Mouse (Mus musculus) limb, embryonic 11.5 days (tissue): Measurements from ENCODE around the gene Hnrnpc. TPM values are rescaled to one million over a fixed set of nuclear protein-coding genes. Genes with fewer than 3 reads are reported as not detected.

Experiments used
- ATAC-seq: fragments of 200-750 bp; cut with Nextera tagmentation; 2 replicates; pipeline ENCODE4 v1.8.0; 2017; ENCODE audit warnings: low read depth; ENCODE audit not compliant: insufficient number of reproducible peaks, low FRiP score, low TSS enrichment
- DNase-seq: peaks from one replicate; pipeline ENCODE4 v3.0.0-alpha.2; 2015; ENCODE audit warnings: low spot score
- H3K27ac ChIP-seq: fragments of 300-500 bp; sonication (generic); replicated peaks from 2 replicates; pipeline ENCODE4 v1.5.1; 2014; ENCODE audit warnings: low read depth, mild to moderate bottlenecking, low read length
- H3K27me3 ChIP-seq: fragments of 300-500 bp; sonication (generic); 2 replicates; pipeline ENCODE4 v1.6.1; 2014; ENCODE audit warnings: mild to moderate bottlenecking, low read length, mixed read lengths; ENCODE audit not compliant: control insufficient read depth, insufficient read depth
- H3K36me3 ChIP-seq: fragments of 300-500 bp; sonication (generic); 2 replicates; pipeline ENCODE4 v1.6.1; 2014; ENCODE audit warnings: mild to moderate bottlenecking, low read length, moderate library complexity, mixed read lengths; ENCODE audit not compliant: control insufficient read depth, insufficient read depth
- H3K4me1 ChIP-seq: fragments of 300-500 bp; sonication (generic); 2 replicates; pipeline ENCODE4 v1.6.1; 2014; ENCODE audit warnings: low read length, mixed read lengths; ENCODE audit not compliant: control insufficient read depth, insufficient read depth
- H3K4me2 ChIP-seq: fragments of 300-500 bp; sonication (generic); 2 replicates; pipeline ENCODE4 v1.6.1; 2014; ENCODE audit warnings: low read depth, mild to moderate bottlenecking, moderate library complexity; ENCODE audit not compliant: severe bottlenecking
- H3K4me3 ChIP-seq: fragments of 300-500 bp; sonication (generic); 2 replicates; pipeline ENCODE4 v1.5.1; 2014; ENCODE audit warnings: low read depth, low read length
- H3K9ac ChIP-seq: fragments of 300-500 bp; sonication (generic); 2 replicates; pipeline ENCODE4 v1.6.1; 2014; ENCODE audit warnings: mild to moderate bottlenecking, low read length
- H3K9me3 ChIP-seq: fragments of 300-500 bp; sonication (generic); 2 replicates; pipeline ENCODE4 v1.6.1; 2016; ENCODE audit warnings: low read length; ENCODE audit not compliant: control insufficient read depth
- WGBS: fragments of 180-500 bp; shearing (Covaris S2); extraction: QIAGEN DNeasy Blood & Tissue Kit; methylation state at CpG from one replicate; pipeline ENCODE4 v1.1.7; 2014; 5-methylcytosine and 5-hydroxymethylcytosine counted together
- polyA plus RNA-seq: library from polyadenylated mRNA; unstranded; fragments of >200 nt; fragmentation: Nextera tagmentation; extraction: Ambion mirVana; gene quantifications from 2 replicates; pipeline ENCODE4 v1.2.1, GENCODE M21; 2014

The Hnrnpc gene
- polyA plus RNA-seq, 1 experiment from 2014 or later = 989 TPM

DNA sequence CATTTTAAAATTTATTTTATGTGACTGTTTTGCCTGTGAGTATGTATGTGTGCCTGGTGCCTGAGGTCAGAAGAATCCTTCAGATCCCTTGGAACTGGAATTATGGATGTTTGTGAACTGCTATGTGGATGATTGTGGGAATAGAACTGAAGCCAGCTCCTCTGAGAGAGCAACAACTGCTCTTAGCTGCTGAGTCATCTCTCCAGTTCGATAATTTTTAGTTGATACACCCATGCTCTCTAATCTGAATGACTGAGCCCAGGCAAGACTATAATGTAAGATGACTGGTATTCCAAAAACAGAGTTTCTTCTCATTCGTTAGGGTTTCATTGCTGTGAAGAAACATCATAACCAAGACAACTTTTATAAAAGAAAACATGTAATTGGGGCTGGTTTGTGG is 79.7 kb downstream of the Hnrnpc start:
- Histone ChIP-seq H3K9ac (no peak overlapping the region), H3K4me3 (no peak overlapping the region), H3K9me3 (no peaks in the 10 kb centered on the region), H3K4me2 (no peak overlapping the region), H3K36me3 (no peaks in the 10 kb centered on the region), H3K4me1 (peaks cover 1% of the 10 kb centered on the region), H3K27me3 (no peaks in the 10 kb centered on the region), H3K27ac (no peak overlapping the region)
- 82% methylated on average over 2 of the region's 2 CpGs for WGBS
- ATAC-seq = no peak
- DNase-seq = no peak

Other genes with a start within 250 kb of the Hnrnpc start
- 41.9 and 46.2 TPM in 2 replicates for gene Mettl17, start 219.2 kb downstream of the Hnrnpc start, polyA plus RNA-seq
- 0.13 and 0.15 TPM in 2 replicates for gene Slc39a2, start 211.1 kb downstream of the Hnrnpc start, polyA plus RNA-seq
- gene Ndrg2, start 189.9 kb downstream of the Hnrnpc start, polyA plus RNA-seq = 11.9 and 12.9 TPM in 2 replicates
- not detected in 2 replicates for gene Tppp2, start 185.6 kb downstream of the Hnrnpc start, polyA plus RNA-seq
- gene Rnase13, start 181.3 kb downstream of the Hnrnpc start, polyA plus RNA-seq = not detected in 2 replicates
- 154 and 158 TPM in 2 replicates for gene Arhgef40, start 119.3 kb downstream of the Hnrnpc start, polyA plus RNA-seq
- 0.60 and 1.3 TPM in 2 replicates for gene Tmem253, start 88.4 kb downstream of the Hnrnpc start, polyA plus RNA-seq
- gene Zfp219, start 83.3 kb downstream of the Hnrnpc start, polyA plus RNA-seq = 51.6 and 52.0 TPM in 2 replicates
- not detected in 2 replicates for gene Olfr221, start 61.6 kb downstream of the Hnrnpc start, polyA plus RNA-seq
- 119 and 124 TPM in 2 replicates for gene Rpgrip1, start 6.7 kb upstream of the Hnrnpc start, polyA plus RNA-seq
- gene Supt16, start 93.4 kb upstream of the Hnrnpc start, polyA plus RNA-seq = 82.9 and 90.9 TPM in 2 replicates
- 55.4 and 58.6 TPM in 2 replicates for gene Chd8, start 153.8 kb upstream of the Hnrnpc start, polyA plus RNA-seq
- gene Tox4, start 175.1 kb upstream of the Hnrnpc start, polyA plus RNA-seq = 48.5 and 52.3 TPM in 2 replicates
- gene Rab2b, start 175.5 kb upstream of the Hnrnpc start, polyA plus RNA-seq = 24.8 and 29.1 TPM in 2 replicates
- gene Mettl3, start 201.1 kb upstream of the Hnrnpc start, polyA plus RNA-seq = 45.5 and 47.7 TPM in 2 replicates
- gene Sall2, start 224.7 kb upstream of the Hnrnpc start, polyA plus RNA-seq = 30.2 and 37.4 TPM in 2 replicates